1 mouse cellular context compared by ENCODE assay signal in genomic region chr13:98298833-98299758, GRCm38 (mm10).
TF ChIP-seq lines count a peak whose summit lies in the region.

No protein-coding gene starts in this region.

TF ChIP-seq in C2C12, 6 proteins besides CTCF, POLR2A, EP300 and RAD21:
- TF ChIP-seq FOSL1 (IDR thresholded peaks at IDR 0.05; ENCODE audit: insufficient read depth, low read length, poor library complexity, severe bottlenecking) (no peak), MAX (IDR thresholded peaks at IDR 0.05) (no peak), MYOG (IDR thresholded peaks at IDR 0.05; ENCODE audit: control insufficient read depth, extremely low read depth, insufficient read length) (no peak), MYOD1 (IDR thresholded peaks at IDR 0.05; ENCODE audit: control insufficient read depth, insufficient read length, low read depth) (no peak), CEBPB (IDR thresholded peaks at IDR 0.05; ENCODE audit: low read depth) (no peak), USF1 (IDR thresholded peaks at IDR 0.05; ENCODE audit: low read depth) (no peak)
